Mouse (Mus musculus): Measurements from ENCODE around the gene Clmn. TPM values are rescaled to one million over a fixed set of nuclear protein-coding genes. Genes with fewer than 3 reads are reported as not detected.
"Not testable (repeated sequence)": the region's sequence is repeated elsewhere in the genome, so short reads cannot be mapped to it uniquely, and the experiment has no call there.

The Clmn gene
- polyA plus RNA-seq, 1 experiment from 2014 or later: 3.0 TPM

- 66% methylated on average over 4 of the region's 4 CpGs for WGBS
- not testable (repeated sequence) for H3K27me3 ChIP-seq (replicated peaks; ENCODE audit: control insufficient read depth, insufficient read depth, low read length); H3K9me3 ChIP-seq (ENCODE audit: control insufficient read depth, low read length); H3K36me3 ChIP-seq (ENCODE audit: control insufficient read depth, insufficient read depth, low read length); ATAC-seq; H3K4me2 ChIP-seq (ENCODE audit: low read depth, low read length); H3K4me3 ChIP-seq (ENCODE audit: low read length); H3K27ac ChIP-seq (ENCODE audit: low read length); H3K9ac ChIP-seq (ENCODE audit: low read depth, low read length)
- H3K4me1 ChIP-seq (ENCODE audit: control insufficient read depth, insufficient read depth, low read length): peaks cover 24% of the 10 kb centered on the region
Measured at GRCm38 (mm10) chr12:104828986-104829385, 35.9 kb downstream of the Clmn start.

GRCm38 (mm10) chr12:104827721-104828120, 37.2 kb downstream of the Clmn start:
- H3K27ac ChIP-seq (ENCODE audit: low read length): no peak overlapping the region
- ATAC-seq: no peak
- WGBS: 60% methylated on average over 6 of the region's 6 CpGs
- no peak overlapping the region for H3K4me2 ChIP-seq (ENCODE audit: low read depth, low read length)
- no peaks in the 10 kb centered on the region for H3K9me3 ChIP-seq (ENCODE audit: control insufficient read depth, low read length)
- H3K4me1 ChIP-seq (ENCODE audit: control insufficient read depth, insufficient read depth, low read length): peaks cover 26% of the 10 kb centered on the region
- H3K4me3 ChIP-seq (ENCODE audit: low read length): no peak overlapping the region
- H3K9ac ChIP-seq (ENCODE audit: low read depth, low read length): no peak overlapping the region
- H3K36me3 ChIP-seq (ENCODE audit: control insufficient read depth, insufficient read depth, low read length): no peaks in the 10 kb centered on the region
- H3K27me3 ChIP-seq (replicated peaks; ENCODE audit: control insufficient read depth, insufficient read depth, low read length): no peaks in the 10 kb centered on the region

GRCm38 (mm10) chr12:104824907-104825267, 40.0 kb downstream of the Clmn start:
- H3K36me3 ChIP-seq (ENCODE audit: control insufficient read depth, insufficient read depth, low read length): no peaks in the 10 kb centered on the region
- 27% methylated on average over 6 of the region's 6 CpGs for WGBS
- H3K9ac ChIP-seq (ENCODE audit: low read depth, low read length): no peak overlapping the region
- H3K27ac ChIP-seq (ENCODE audit: low read length): 0 out of 2 replicates have a peak overlapping the region, but pooled peaks have one; percentile 14
- H3K9me3 ChIP-seq (ENCODE audit: control insufficient read depth, low read length): no peaks in the 10 kb centered on the region
- H3K27me3 ChIP-seq (replicated peaks; ENCODE audit: control insufficient read depth, insufficient read depth, low read length): no peaks in the 10 kb centered on the region
- peak; percentile 31 for ATAC-seq
- no peak overlapping the region for H3K4me2 ChIP-seq (ENCODE audit: low read depth, low read length)
- H3K4me1 ChIP-seq (ENCODE audit: control insufficient read depth, insufficient read depth, low read length): peaks cover 23% of the 10 kb centered on the region
- H3K4me3 ChIP-seq (ENCODE audit: low read length): no peak overlapping the region

GRCm38 (mm10) chr12:104824244-104824906, 40.5 kb downstream of the Clmn start:
- Histone ChIP-seq H3K4me2 (ENCODE audit: low read depth, low read length) (no peak overlapping the region), H3K9me3 (ENCODE audit: control insufficient read depth, low read length) (no peaks in the 10 kb centered on the region), H3K9ac (ENCODE audit: low read depth, low read length) (no peak overlapping the region), H3K4me1 (ENCODE audit: control insufficient read depth, insufficient read depth, low read length) (peaks cover 18% of the 10 kb centered on the region), H3K36me3 (ENCODE audit: control insufficient read depth, insufficient read depth, low read length) (no peaks in the 10 kb centered on the region), H3K4me3 (ENCODE audit: low read length) (no peak overlapping the region), H3K27me3 (replicated peaks; ENCODE audit: control insufficient read depth, insufficient read depth, low read length) (no peaks in the 10 kb centered on the region), H3K27ac (ENCODE audit: low read length) (no peak overlapping the region)
- WGBS: 58% methylated on average over 12 of the region's 12 CpGs
- peak; percentile 92 for ATAC-seq

GRCm38 (mm10) chr12:104823722-104824121, 41.2 kb downstream of the Clmn start:
- Histone ChIP-seq H3K4me2 (ENCODE audit: low read depth, low read length) (no peak overlapping the region), H3K9me3 (ENCODE audit: control insufficient read depth, low read length) (no peaks in the 10 kb centered on the region), H3K4me3 (ENCODE audit: low read length) (no peak overlapping the region), H3K4me1 (ENCODE audit: control insufficient read depth, insufficient read depth, low read length) (peaks cover 17% of the 10 kb centered on the region), H3K27ac (ENCODE audit: low read length) (no peak overlapping the region), H3K9ac (ENCODE audit: low read depth, low read length) (no peak overlapping the region), H3K27me3 (replicated peaks; ENCODE audit: control insufficient read depth, insufficient read depth, low read length) (no peaks in the 10 kb centered on the region), H3K36me3 (ENCODE audit: control insufficient read depth, insufficient read depth, low read length) (no peaks in the 10 kb centered on the region)
- 94% methylated on average over 7 of the region's 7 CpGs for WGBS
- no peak for ATAC-seq

- no peak for ATAC-seq
- H3K4me2 ChIP-seq (ENCODE audit: low read depth, low read length): no peak overlapping the region
- no peak overlapping the region for H3K4me3 ChIP-seq (ENCODE audit: low read length)
- peaks cover 17% of the 10 kb centered on the region for H3K4me1 ChIP-seq (ENCODE audit: control insufficient read depth, insufficient read depth, low read length)
- H3K9me3 ChIP-seq (ENCODE audit: control insufficient read depth, low read length): no peaks in the 10 kb centered on the region
- H3K36me3 ChIP-seq (ENCODE audit: control insufficient read depth, insufficient read depth, low read length): no peaks in the 10 kb centered on the region
- no peaks in the 10 kb centered on the region for H3K27me3 ChIP-seq (replicated peaks; ENCODE audit: control insufficient read depth, insufficient read depth, low read length)
- 90% methylated on average over 10 of the region's 10 CpGs for WGBS
- H3K9ac ChIP-seq (ENCODE audit: low read depth, low read length): no peak overlapping the region
- H3K27ac ChIP-seq (ENCODE audit: low read length): no peak overlapping the region
Measured at GRCm38 (mm10) chr12:104822838-104823599, 41.9 kb downstream of the Clmn start.

GRCm38 (mm10) chr12:104822151-104822550, 42.7 kb downstream of the Clmn start:
- H3K9ac ChIP-seq (ENCODE audit: low read depth, low read length): no peak overlapping the region
- H3K27ac ChIP-seq (ENCODE audit: low read length): no peak overlapping the region
- 78% methylated on average over 8 of the region's 8 CpGs for WGBS
- H3K36me3 ChIP-seq (ENCODE audit: control insufficient read depth, insufficient read depth, low read length): no peaks in the 10 kb centered on the region
- ATAC-seq: no peak
- no peak overlapping the region for H3K4me3 ChIP-seq (ENCODE audit: low read length)
- H3K4me1 ChIP-seq (ENCODE audit: control insufficient read depth, insufficient read depth, low read length): peaks cover 17% of the 10 kb centered on the region
- no peaks in the 10 kb centered on the region for H3K27me3 ChIP-seq (replicated peaks; ENCODE audit: control insufficient read depth, insufficient read depth, low read length)
- H3K4me2 ChIP-seq (ENCODE audit: low read depth, low read length): no peak overlapping the region
- H3K9me3 ChIP-seq (ENCODE audit: control insufficient read depth, low read length): no peaks in the 10 kb centered on the region

GRCm38 (mm10) chr12:104820061-104820460, 44.8 kb downstream of the Clmn start:
- Histone ChIP-seq H3K36me3 (ENCODE audit: control insufficient read depth, insufficient read depth, low read length) (no peaks in the 10 kb centered on the region), H3K27ac (ENCODE audit: low read length) (no peak overlapping the region), H3K27me3 (replicated peaks; ENCODE audit: control insufficient read depth, insufficient read depth, low read length) (no peaks in the 10 kb centered on the region), H3K4me2 (ENCODE audit: low read depth, low read length) (no peak overlapping the region), H3K9me3 (ENCODE audit: control insufficient read depth, low read length) (no peaks in the 10 kb centered on the region), H3K9ac (ENCODE audit: low read depth, low read length) (no peak overlapping the region), H3K4me1 (ENCODE audit: control insufficient read depth, insufficient read depth, low read length) (peaks cover 12% of the 10 kb centered on the region), H3K4me3 (ENCODE audit: low read length) (no peak overlapping the region)
- 71% methylated on average over 5 of the region's 5 CpGs for WGBS
- no peak for ATAC-seq

- WGBS: 56% methylated on average over 8 of the region's 8 CpGs
- Histone ChIP-seq H3K4me3 (ENCODE audit: low read length) (no peak overlapping the region), H3K4me1 (ENCODE audit: control insufficient read depth, insufficient read depth, low read length) (peaks cover 13% of the 10 kb centered on the region), H3K27ac (ENCODE audit: low read length) (no peak overlapping the region), H3K9me3 (ENCODE audit: control insufficient read depth, low read length) (no peaks in the 10 kb centered on the region), H3K27me3 (replicated peaks; ENCODE audit: control insufficient read depth, insufficient read depth, low read length) (no peaks in the 10 kb centered on the region), H3K9ac (ENCODE audit: low read depth, low read length) (no peak overlapping the region), H3K36me3 (ENCODE audit: control insufficient read depth, insufficient read depth, low read length) (no peaks in the 10 kb centered on the region), H3K4me2 (ENCODE audit: low read depth, low read length) (no peak overlapping the region)
- ATAC-seq: no peak
Measured at GRCm38 (mm10) chr12:104819050-104819449, 45.8 kb downstream of the Clmn start.

Measured in intestine, embryonic 16.5 days (tissue).